Mouse (Mus musculus) inflammation-experienced regulatory T-cells, adult 6 months (primary cell): ENCODE measurements around the gene Arfgap1. TPM values are rescaled to one million over a fixed set of nuclear protein-coding genes. Genes with fewer than 3 reads are reported as not detected.

Experiments
- ATAC-seq: one replicate; pipeline ENCODE4 v1.8.0; 2017
- polyA plus RNA-seq, 3 experiments: library from polyadenylated mRNA; unstranded; fragments of 100-300 nt; shearing (Covaris generic); gene quantifications; one replicate each; pipeline ENCODE4 v1.2.1; 2017

Gene Arfgap1
- polyA plus RNA-seq, 3 experiments from 2014 or later = 51.9 to 68.0 (median 52.9) TPM

GRCm38 (mm10) chr2:180986449-180986848 lies 19.4 kb downstream of the Arfgap1 start, which contains the start of gene Col20a1:
TSS of gene Col20a1 (plus strand) at chr2:180986535.
- no peak for ATAC-seq

GRCm38 (mm10) chr2:180987001-180987400 lies 20.0 kb downstream of the Arfgap1 start:
- ATAC-seq = no peak

- no peak for ATAC-seq
Measured at GRCm38 (mm10) chr2:180987432-180988030, 20.5 kb downstream of the Arfgap1 start.

- ATAC-seq = no peak
Measured at GRCm38 (mm10) chr2:180988347-180988913, 21.4 kb downstream of the Arfgap1 start.

GRCm38 (mm10) chr2:180988948-180989347 lies 21.9 kb downstream of the Arfgap1 start:
- no peak for ATAC-seq

- no peak for ATAC-seq
Measured at GRCm38 (mm10) chr2:180990347-180990746, 23.3 kb downstream of the Arfgap1 start.

GRCm38 (mm10) chr2:180994360-180994759 lies 27.3 kb downstream of the Arfgap1 start:
- no peak for ATAC-seq

- no peak for ATAC-seq
Measured at GRCm38 (mm10) chr2:180995457-180995856, 28.4 kb downstream of the Arfgap1 start.

GRCm38 (mm10) chr2:180996436-180996835 lies 29.4 kb downstream of the Arfgap1 start:
- ATAC-seq = peak; percentile 41

GRCm38 (mm10) chr2:180996905-180997304 lies 29.9 kb downstream of the Arfgap1 start:
- no peak for ATAC-seq

GRCm38 (mm10) chr2:181007054-181007453 lies 40.0 kb downstream of the Arfgap1 start:
- ATAC-seq = no peak

- ATAC-seq = no peak
Measured at GRCm38 (mm10) chr2:181008339-181008738, 41.3 kb downstream of the Arfgap1 start.

GRCm38 (mm10) chr2:181031406-181031934 lies 64.4 kb downstream of the Arfgap1 start:
- ATAC-seq = no peak

Other genes with a start within 250 kb of the Arfgap1 start
- 10 to 100 TPM; 31.7 to 86.8 (median 66.9) TPM for gene Slc17a9, start 242.0 kb upstream of the Arfgap1 start, polyA plus RNA-seq
- gene Bhlhe23, start 190.3 kb upstream of the Arfgap1 start, polyA plus RNA-seq = not detected
- 10 to 100 TPM in 2 of 3 experiments, 1 to 10 TPM in 1; 8.7 to 13.0 (median 10.2) TPM for gene Ythdf1, start 46.3 kb upstream of the Arfgap1 start, polyA plus RNA-seq
- gene Birc7, start 38.2 kb upstream of the Arfgap1 start, polyA plus RNA-seq = not detected
- not detected for gene Nkain4, start 12.5 kb upstream of the Arfgap1 start, polyA plus RNA-seq
- under 1 TPM in 2 of 3 experiments, not detected in 1; 0.78 to 0.93 TPM for gene Col20a1, start 19.3 kb downstream of the Arfgap1 start, polyA plus RNA-seq
- not detected for gene Chrna4, start 76.3 kb downstream of the Arfgap1 start, polyA plus RNA-seq
- gene Kcnq2, start 168.1 kb downstream of the Arfgap1 start, polyA plus RNA-seq = under 1 TPM in 1 of 3 experiments, not detected in 2; 0.19 TPM
- gene Eef1a2, start 189.8 kb downstream of the Arfgap1 start, polyA plus RNA-seq = not detected
- gene Ppdpf, start 220.0 kb downstream of the Arfgap1 start, polyA plus RNA-seq = 100 to 1,000 TPM; 128 to 152 (median 146) TPM
- gene Ptk6, start 235.6 kb downstream of the Arfgap1 start, polyA plus RNA-seq = under 1 TPM in 1 of 3 experiments, not detected in 2; 0.09 TPM
- under 1 TPM in 2 of 3 experiments, not detected in 1; 0.19 to 0.35 TPM for gene Srms, start 246.0 kb downstream of the Arfgap1 start, polyA plus RNA-seq